Mouse (Mus musculus) left cerebral cortex, adult 9 months (tissue): ENCODE results near the gene Spata25.

Source experiments
- DNase-seq, 2 experiments: peaks; one replicate each; pipeline ENCODE4 v3.0.0; 2022; ENCODE audit warnings: low spot score in 2 of 2

Spata25 gene

GRCm38 (mm10) chr2:164783926-164784581 is 44.3 kb downstream of the Spata25 start:
- no peak for DNase-seq

DNA sequence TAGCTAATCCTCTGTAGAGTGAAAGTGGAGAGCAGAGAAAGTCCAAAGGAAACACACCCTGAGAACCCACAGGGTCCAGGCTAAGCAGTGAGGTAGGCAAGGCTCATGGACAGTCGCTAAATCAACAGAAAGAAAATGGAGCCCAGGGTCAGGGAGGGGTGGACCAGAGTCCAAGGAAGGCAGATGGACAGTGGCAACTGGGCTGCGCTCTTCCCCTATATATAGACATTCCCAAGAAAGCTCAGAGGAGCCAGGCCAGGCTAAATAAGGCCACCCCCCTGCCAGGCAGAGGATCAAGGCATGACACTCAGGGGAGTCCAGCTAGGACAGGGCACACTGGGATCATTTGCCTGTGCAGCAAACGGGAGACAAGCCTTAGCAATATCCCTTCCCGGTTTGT is 46.5 kb downstream of the Spata25 start:
- no peak for DNase-seq

DNA sequence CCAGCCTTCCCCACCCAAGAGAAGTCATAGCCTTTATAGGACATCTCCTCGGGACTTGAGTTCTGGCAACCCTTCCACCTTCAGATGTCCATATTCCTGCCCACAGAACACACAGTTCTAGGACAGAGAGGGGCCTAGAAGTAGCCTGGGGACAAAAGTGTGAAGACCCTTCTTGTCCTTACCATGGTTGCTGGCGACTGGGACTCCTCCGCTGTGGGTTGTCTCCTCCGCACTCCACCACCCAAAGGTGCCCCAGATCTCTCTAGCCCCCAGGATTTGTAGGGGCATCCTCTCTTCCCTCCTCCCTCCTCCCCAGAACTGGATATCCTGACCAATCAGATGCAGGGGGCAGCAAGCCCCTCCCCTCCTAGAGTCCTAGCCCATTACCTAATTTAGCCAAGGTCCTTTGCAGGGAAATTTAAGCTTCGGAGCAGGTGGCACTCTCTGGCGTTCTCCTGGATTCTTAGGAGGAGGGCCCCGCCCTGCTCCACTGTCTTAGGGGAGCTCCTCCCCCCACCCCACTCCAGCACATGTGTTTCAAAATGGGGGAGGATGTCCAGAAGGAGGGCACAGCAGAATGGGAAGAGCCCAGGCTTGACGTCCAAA is 48.8 kb downstream of the Spata25 start, which contains the start of gene Tnnc2:
Tnnc2 (minus strand) TSS at position 487 of the 606 bp plus-strand sequence.
- DNase-seq, result no peak

DNA sequence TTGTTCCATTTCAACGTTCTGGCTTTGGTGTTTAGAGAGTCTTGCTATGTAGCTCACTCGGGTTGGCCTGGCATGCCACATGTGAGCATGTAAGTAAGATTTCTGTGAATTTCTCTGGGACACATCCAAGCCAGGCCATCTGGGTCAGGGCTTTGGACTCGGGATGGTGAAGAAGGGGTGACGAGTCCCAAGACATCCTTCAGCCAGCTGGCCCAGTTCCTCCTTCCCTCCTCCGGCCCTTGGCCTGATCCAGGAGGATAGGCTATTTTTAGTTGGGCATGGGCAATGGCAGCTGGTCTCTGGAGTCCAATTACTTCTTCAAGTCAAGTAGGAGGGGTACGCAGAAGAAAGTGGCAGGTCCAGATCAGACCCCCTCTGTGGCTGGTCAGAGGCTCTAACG is 49.5 kb downstream of the Spata25 start:
- DNase-seq, result no peak

DNA sequence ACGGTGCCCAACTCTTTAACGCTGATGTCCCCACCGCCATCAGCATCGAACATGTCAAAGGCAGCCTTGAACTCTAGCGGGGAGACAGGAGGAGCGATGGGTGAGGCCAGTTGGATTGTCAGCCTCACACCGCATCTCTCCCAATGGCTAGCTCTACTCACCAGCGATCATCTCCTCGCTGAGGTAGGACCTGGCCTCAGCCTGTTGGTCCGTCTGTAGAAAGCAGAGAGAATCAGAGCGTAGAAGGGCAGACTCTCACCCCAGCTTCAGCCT is 50.4 kb downstream of the Spata25 start:
- no peak for DNase-seq

DNA sequence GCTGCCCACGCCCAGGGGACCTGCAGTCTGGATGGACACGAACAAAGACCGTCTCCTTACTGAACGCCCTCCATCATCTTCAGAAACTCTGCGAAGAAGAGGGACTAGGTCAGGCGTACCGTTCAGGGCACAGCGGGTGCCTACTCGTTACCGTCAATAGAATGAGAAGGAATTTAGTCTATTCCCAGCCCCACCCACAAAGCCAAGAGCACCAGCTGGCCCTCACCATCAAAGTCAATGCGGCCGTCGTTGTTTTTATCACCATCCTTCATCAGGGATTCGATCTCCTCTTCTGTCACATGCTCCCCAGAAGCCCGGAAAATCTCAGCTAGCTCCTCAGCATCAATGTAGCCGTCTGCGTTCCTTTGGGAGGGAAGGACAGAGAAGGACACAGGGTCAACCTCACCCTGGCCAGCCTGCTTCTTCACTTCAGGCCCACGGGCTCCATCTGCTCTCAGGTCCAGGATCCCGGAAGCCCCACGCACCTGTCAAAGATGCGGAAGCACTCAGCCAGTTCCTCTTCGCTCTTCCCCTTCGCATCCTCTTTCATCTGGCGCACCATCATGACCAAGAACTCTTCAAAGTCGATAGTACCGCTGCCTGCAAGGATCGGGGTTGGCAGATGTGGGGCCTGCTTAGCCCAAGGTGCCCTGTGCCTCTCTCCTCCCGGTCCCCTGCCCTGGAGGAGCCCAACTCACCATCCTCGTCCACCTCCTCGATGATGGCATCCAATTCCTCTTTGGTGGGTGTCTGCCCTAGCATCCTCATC is 50.9 kb downstream of the Spata25 start:
- DNase-seq, result no peak

- no peak for DNase-seq
Observed at GRCm38 (mm10) chr2:164776801-164777200, 51.5 kb downstream of the Spata25 start.
